Mouse (Mus musculus) forebrain, embryonic 10.5 days (tissue): ENCODE measurements around the gene Coro2b. TPM values are rescaled to one million over a fixed set of nuclear protein-coding genes. Genes with fewer than 3 reads are reported as not detected.
A peak's percentile ranks its signal among the peaks of the same experiment; 100 is the strongest.

Experiments used
- DNase-seq: peaks from one replicate; pipeline ENCODE4 v3.0.0-alpha.2; 2017; ENCODE audit warnings: low spot score; ENCODE audit errors: extremely low spot score
- H3K27ac ChIP-seq: fragments of 300-500 bp; sonication (generic); 2 replicates; pipeline ENCODE4 v1.5.1; 2016; ENCODE audit warnings: mild to moderate bottlenecking
- H3K27me3 ChIP-seq: fragments of 300-500 bp; sonication (generic); 2 replicates; pipeline ENCODE4 v1.6.1; 2016; ENCODE audit warnings: mild to moderate bottlenecking; ENCODE audit not compliant: poor library complexity, severe bottlenecking
- H3K36me3 ChIP-seq: fragments of 300-500 bp; sonication (generic); replicated peaks from 2 replicates; pipeline ENCODE4 v1.6.1; 2016; ENCODE audit warnings: mild to moderate bottlenecking, moderate library complexity
- H3K4me1 ChIP-seq: fragments of 300-500 bp; sonication (generic); 2 replicates; pipeline ENCODE4 v1.6.1; 2016
- H3K4me3 ChIP-seq: fragments of 300-500 bp; sonication (generic); 2 replicates; pipeline ENCODE4 v1.5.1; 2016; ENCODE audit warnings: mild to moderate bottlenecking, moderate library complexity
- H3K9me3 ChIP-seq: fragments of 300-500 bp; sonication (generic); 2 replicates; pipeline ENCODE4 v1.6.1; 2016; ENCODE audit warnings: mild to moderate bottlenecking, moderate library complexity
- WGBS: fragments of 180-500 bp; shearing (Covaris S2); methylation state at CpG from one replicate; pipeline ENCODE4 v1.1.7; 2016; 5-methylcytosine and 5-hydroxymethylcytosine counted together
- polyA plus RNA-seq: library from polyadenylated mRNA; unstranded; fragments of >200 nt; fragmentation: Nextera tagmentation; extraction: Ambion mirVana; gene quantifications from 2 replicates; pipeline ENCODE4 v1.2.1, GENCODE M21; 2016

Gene Coro2b
- polyA plus RNA-seq, 1 experiment from 2014 or later = 9.7 TPM

DNA sequence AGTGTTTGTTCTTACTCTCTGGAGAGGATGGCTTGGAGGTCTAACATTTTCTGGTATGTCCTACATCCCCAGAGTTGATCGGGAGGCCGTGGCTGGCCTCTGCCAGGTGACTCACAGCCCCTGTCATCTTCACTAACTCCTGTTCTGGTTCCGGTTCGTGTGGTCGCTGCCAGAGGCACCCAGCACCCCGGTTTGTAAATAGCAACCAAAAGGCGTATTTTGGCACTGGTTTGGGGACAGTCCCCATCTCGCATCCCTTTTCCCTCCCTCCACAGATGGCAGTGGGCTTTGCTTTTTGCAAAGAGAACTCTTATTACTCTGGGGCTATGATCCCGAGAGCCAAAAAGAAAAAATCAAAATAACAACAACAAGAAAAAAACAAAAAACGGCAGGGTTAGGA is 158.9 kb downstream of the Coro2b start:
- Histone ChIP-seq H3K4me1 (peaks cover 25% of the 10 kb centered on the region), H3K36me3 (peaks cover 83% of the 10 kb centered on the region), H3K4me3 (no peak overlapping the region), H3K27ac (no peak overlapping the region), H3K9me3 (no peaks in the 10 kb centered on the region), H3K27me3 (no peaks in the 10 kb centered on the region)
- DNase-seq = no peak
- WGBS = 95% methylated on average over 10 of the region's 10 CpGs

DNA sequence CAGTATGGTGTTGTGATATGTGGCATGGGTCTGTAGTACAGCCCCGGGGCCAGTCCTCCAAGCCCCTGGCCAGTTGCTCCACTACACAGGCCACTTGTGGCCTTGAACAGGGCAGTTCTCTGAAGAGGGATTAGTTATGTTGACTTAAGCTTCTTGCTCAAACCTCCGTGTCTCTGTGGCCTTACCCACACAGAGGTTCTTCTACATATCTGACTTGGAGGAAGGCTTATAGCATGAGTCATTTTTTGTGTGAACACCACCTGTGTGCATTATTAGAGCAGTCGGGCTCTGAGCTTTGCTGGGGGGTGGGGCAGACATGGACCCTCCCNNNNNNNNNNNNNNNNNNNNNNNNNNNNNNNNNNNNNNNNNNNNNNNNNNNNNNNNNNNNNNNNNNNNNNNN is 162.6 kb downstream of the Coro2b start:
- H3K27me3 ChIP-seq = no peaks in the 10 kb centered on the region
- H3K9me3 ChIP-seq = no peaks in the 10 kb centered on the region
- H3K27ac ChIP-seq = no peak overlapping the region
- DNase-seq = no peak
- H3K4me1 ChIP-seq = peaks cover 45% of the 10 kb centered on the region
- H3K36me3 ChIP-seq = peaks cover 94% of the 10 kb centered on the region
- no peak overlapping the region for H3K4me3 ChIP-seq
- WGBS = 81% methylated on average over 3 of the region's 3 CpGs

DNA sequence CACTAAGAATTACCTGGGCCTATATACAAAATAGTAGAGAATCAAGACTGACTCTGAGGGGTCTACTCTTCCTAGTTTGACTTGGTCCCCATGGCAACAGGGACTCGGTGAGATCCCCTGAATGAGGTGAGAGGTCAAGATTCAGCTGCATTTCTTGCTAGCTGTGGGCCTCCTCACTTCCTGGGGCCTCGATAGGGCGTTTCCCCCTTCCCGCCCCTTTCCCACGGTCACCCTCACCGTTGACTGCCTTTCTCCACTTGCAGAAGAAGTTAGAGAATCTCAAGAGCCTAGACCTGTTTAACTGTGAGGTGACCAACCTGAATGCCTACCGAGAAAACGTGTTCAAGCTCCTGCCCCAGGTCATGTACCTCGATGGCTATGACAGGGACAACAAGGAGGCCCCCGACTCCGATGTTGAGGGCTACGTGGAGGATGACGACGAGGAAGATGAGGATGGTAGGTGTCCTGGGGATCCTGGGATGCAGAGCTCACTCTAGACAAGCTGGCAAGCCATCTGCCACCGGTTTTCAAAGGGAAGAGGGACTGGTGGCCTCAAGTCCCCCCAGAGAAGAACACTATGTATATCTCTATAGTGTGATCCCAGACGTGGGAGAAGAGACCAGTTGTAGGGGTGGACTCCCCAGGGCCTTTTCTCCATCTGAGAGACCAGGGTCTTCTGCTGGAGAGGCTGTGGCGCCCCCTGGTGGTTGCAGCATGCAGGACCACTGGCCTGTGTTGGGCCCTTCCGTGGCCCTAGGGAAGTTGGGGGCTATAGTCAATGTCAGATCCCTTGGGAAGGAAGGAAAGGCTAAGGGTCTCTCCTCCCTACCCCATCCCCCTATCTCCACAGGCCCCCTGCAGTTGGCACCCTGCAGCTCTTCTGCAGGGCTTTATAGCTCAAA is 163.4 kb downstream of the Coro2b start:
- peaks cover 53% of the 10 kb centered on the region for H3K4me1 ChIP-seq
- 71% methylated on average over 18 of the region's 18 CpGs for WGBS

DNA sequence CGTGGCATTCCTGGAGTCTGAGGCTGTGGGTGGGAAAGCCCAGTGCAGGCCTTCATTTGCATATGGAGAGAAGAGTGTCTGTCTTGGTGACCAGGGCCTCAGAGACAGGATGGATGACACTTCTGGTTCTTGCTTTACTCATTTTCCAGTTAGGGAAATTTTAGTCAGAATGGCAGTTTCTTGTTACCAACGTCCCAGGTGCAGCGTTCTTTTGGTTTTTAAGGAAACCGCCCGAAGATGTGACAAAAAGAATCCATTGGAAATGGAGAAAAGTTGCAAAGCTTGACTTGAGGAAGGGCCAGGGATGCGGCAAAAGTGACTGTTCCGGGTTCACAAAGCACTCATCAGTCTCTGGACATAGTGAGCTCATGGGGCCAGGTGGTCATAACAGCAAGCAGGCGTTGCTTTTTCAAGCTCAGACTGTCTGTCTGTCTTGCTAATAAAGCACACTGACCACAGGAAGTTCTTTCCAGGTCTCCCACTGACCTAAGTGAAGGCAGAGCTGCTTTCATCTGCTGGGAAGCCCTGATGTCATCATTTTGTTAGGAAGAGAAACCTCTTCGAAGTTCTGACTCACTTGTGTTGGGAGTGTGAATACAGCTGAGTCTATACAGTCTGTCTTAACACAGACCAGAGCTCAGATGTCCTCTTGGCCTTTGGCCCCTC is 164.2 kb downstream of the Coro2b start:
- no peaks in the 10 kb centered on the region for H3K27me3 ChIP-seq
- H3K36me3 ChIP-seq = peaks cover 95% of the 10 kb centered on the region
- H3K4me3 ChIP-seq = no peak overlapping the region
- DNase-seq = no peak
- H3K27ac ChIP-seq = no peak overlapping the region
- 91% methylated on average over 9 of the region's 9 CpGs for WGBS
- peaks cover 61% of the 10 kb centered on the region for H3K4me1 ChIP-seq
- no peaks in the 10 kb centered on the region for H3K9me3 ChIP-seq

More for the DNA sequence above, 163.4 kb downstream of the Coro2b start:
- H3K36me3 ChIP-seq = peaks cover 96% of the 10 kb centered on the region
- H3K9me3 ChIP-seq = no peaks in the 10 kb centered on the region
- 0 out of 2 replicates have a peak overlapping the region, but pooled peaks have one; percentile 20 for H3K27ac ChIP-seq
- peak; percentile 44 for DNase-seq
- no peak overlapping the region for H3K4me3 ChIP-seq
- no peaks in the 10 kb centered on the region for H3K27me3 ChIP-seq

DNA sequence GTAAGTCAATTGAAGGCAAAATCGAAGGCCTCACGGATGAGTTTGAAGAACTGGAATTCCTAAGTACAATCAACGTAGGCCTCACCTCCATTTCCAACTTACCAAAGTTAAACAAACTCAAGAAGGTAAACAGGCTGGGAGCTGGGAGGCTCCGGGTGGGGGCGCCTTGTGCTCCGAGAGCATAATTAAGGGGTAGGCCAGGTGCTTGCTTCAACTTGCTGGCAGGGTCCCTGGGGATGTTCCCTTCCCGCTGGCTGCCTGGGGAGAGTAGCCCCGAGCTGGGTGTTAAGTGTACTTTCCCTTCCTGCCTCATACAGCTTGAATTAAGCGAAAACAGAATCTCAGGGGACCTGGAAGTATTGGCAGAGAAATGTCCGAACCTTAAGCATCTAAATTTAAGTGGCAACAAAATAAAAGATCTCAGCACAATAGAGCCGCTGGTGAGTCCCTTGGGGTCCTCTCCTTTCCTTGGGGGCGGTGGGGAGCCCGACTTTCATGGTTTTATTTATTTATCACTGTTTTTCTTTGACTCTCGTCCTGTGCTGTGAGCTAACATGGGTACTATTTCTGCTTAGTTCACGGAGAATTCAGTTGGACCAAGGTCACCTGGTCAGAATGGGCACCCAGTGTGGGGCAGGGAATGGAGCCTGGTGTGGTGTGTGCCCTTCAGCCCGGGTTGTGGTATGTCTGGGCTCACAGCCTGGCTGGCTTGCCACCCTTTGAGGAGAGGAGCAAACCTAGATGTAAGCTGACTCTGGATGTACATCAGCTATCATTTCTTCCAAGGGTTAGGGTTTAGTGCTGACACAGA is 164.9 kb downstream of the Coro2b start:
- H3K4me1 ChIP-seq = peaks cover 69% of the 10 kb centered on the region

DNA sequence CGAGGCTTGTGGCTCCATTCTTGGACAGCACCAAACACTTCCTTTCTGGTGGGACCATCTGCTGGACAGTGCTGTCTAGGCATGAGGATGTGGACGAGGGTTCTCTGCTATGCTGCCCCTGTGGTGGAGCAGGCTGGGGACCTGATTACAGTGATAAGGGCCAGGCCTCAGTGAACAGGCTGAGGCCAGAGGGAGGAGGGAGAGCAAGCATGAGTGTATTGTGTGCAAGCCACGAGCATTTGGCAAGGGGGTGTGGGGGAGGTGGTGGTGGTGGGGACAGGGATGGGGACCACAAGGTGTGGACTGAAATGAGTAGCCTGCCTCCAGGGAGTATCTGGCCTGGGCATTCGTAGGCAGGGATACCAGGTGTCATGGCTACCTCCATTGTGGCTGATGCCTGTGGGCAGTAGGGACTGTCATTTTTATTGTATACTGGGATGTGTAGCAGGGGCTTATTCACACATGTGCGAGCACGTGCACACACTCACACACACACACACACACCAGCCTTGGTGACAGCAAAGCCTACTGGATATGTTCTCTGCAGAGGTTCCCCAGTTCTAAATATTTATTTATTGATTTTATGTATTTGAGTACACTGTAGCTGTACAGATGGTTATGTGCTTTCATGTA is 166.1 kb downstream of the Coro2b start:
- DNase-seq = no peak
- Histone ChIP-seq H3K36me3 (peaks cover 80% of the 10 kb centered on the region), H3K27ac (no peak overlapping the region), H3K9me3 (no peaks in the 10 kb centered on the region), H3K4me3 (no peak overlapping the region), H3K27me3 (no peaks in the 10 kb centered on the region), H3K4me1 (peaks cover 81% of the 10 kb centered on the region)
- WGBS = 81% methylated on average over 6 of the region's 6 CpGs

More for the DNA sequence above, 164.9 kb downstream of the Coro2b start:
- H3K36me3 ChIP-seq = peaks cover 92% of the 10 kb centered on the region
- 87% methylated on average over 16 of the region's 16 CpGs for WGBS
- no peaks in the 10 kb centered on the region for H3K27me3 ChIP-seq
- H3K9me3 ChIP-seq = no peaks in the 10 kb centered on the region
- no peak overlapping the region for H3K27ac ChIP-seq
- no peak overlapping the region for H3K4me3 ChIP-seq
- DNase-seq = no peak

DNA sequence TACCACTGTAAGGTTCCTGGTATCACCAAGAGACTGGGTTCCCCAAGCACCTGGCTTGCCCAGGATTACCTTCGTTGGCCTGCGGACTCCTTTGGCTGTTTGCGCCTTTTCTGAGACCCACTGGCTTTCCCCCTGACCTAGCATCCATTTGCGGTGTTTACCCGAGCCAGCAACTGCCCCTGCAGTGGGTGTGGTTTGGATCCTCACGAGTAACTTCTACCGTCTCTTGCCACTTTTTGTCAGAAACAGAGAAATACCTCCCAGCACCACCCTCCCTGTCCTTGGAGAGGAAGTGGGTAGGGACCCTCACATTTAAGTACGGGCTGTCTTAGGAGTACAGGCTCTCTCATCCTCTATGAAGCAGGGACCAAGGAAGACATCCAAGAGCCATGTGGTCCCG is 166.7 kb downstream of the Coro2b start:
- Histone ChIP-seq H3K4me3 (no peak overlapping the region), H3K27me3 (no peaks in the 10 kb centered on the region), H3K36me3 (peaks cover 74% of the 10 kb centered on the region), H3K27ac (no peak overlapping the region), H3K4me1 (peaks cover 86% of the 10 kb centered on the region), H3K9me3 (no peaks in the 10 kb centered on the region)
- WGBS = 85% methylated on average over 9 of the region's 9 CpGs
- DNase-seq = no peak

Other genes starting within 250 kb of the Coro2b start
- gene Anp32a, start 195.8 kb downstream of the Coro2b start, polyA plus RNA-seq = 224 and 281 TPM in 2 replicates
- 1.2 and 1.4 TPM in 2 replicates for gene Itga11, start 140.8 kb upstream of the Coro2b start, polyA plus RNA-seq